Mouse (Mus musculus) heart, adult 11 months (tissue): ENCODE data around the gene Hdgfl3.
A peak's percentile ranks its signal among the peaks of the same experiment; 100 is the strongest.

Source experiments
- DNase-seq: peaks from one replicate; pipeline ENCODE4 v3.0.0; 2022

Gene Hdgfl3

GRCm38 (mm10) chr7:81934267-81934745, at the start of gene Hdgfl3:
Gene Hdgfl3 (minus strand): TSS chr7:81934473.
- peak; percentile 99 for DNase-seq

GRCm38 (mm10) chr7:81983651-81984050, 49.4 kb upstream of the Hdgfl3 start:
- no peak for DNase-seq

- DNase-seq: peak; percentile 29
Observed at GRCm38 (mm10) chr7:81978304-81978703, 44.0 kb upstream of the Hdgfl3 start.

- peak; percentile 78 for DNase-seq
Observed at GRCm38 (mm10) chr7:81974616-81975015, 40.3 kb upstream of the Hdgfl3 start.

- DNase-seq: peak; percentile 54
Observed at GRCm38 (mm10) chr7:81973939-81974338, 39.7 kb upstream of the Hdgfl3 start.

GRCm38 (mm10) chr7:81973339-81973738, 39.1 kb upstream of the Hdgfl3 start:
- peak; percentile 51 for DNase-seq

GRCm38 (mm10) chr7:81968975-81969374, 34.7 kb upstream of the Hdgfl3 start:
- no peak for DNase-seq

- peak; percentile 71 for DNase-seq
Observed at GRCm38 (mm10) chr7:81968451-81968850, 34.2 kb upstream of the Hdgfl3 start.

GRCm38 (mm10) chr7:81966195-81966594, 31.9 kb upstream of the Hdgfl3 start:
- peak; percentile 55 for DNase-seq

- DNase-seq: peak; percentile 23
Observed at GRCm38 (mm10) chr7:81959704-81960103, 25.4 kb upstream of the Hdgfl3 start.

- DNase-seq: peak; percentile 55
Observed at GRCm38 (mm10) chr7:81954208-81954846, 20.1 kb upstream of the Hdgfl3 start.

- DNase-seq: no peak
Observed at GRCm38 (mm10) chr7:81950499-81950898, 16.2 kb upstream of the Hdgfl3 start.

- DNase-seq: no peak
Observed at GRCm38 (mm10) chr7:81945398-81945797, 11.1 kb upstream of the Hdgfl3 start.

GRCm38 (mm10) chr7:81934806-81935205, 533 bp upstream of the Hdgfl3 start:
- DNase-seq: no peak

- peak; percentile 96 for DNase-seq
Observed at GRCm38 (mm10) chr7:81933601-81934266, 539 bp downstream of the Hdgfl3 start.

- no peak for DNase-seq
Observed at GRCm38 (mm10) chr7:81933061-81933600, 1.1 kb downstream of the Hdgfl3 start.

GRCm38 (mm10) chr7:81932521-81933045, 1.7 kb downstream of the Hdgfl3 start:
- no peak for DNase-seq

GRCm38 (mm10) chr7:81928998-81929397, 5.3 kb downstream of the Hdgfl3 start:
- DNase-seq: no peak

GRCm38 (mm10) chr7:81921379-81921952, 12.8 kb downstream of the Hdgfl3 start:
- DNase-seq: no peak

- no peak for DNase-seq
Observed at GRCm38 (mm10) chr7:81920314-81920713, 14.0 kb downstream of the Hdgfl3 start.

GRCm38 (mm10) chr7:81918316-81918715, 16.0 kb downstream of the Hdgfl3 start:
- DNase-seq: no peak

- no peak for DNase-seq
Observed at GRCm38 (mm10) chr7:81904926-81905325, 29.3 kb downstream of the Hdgfl3 start.

GRCm38 (mm10) chr7:81904094-81904493, 30.2 kb downstream of the Hdgfl3 start:
- DNase-seq: no peak

GRCm38 (mm10) chr7:81899361-81899760, 34.9 kb downstream of the Hdgfl3 start:
- DNase-seq: no peak
